Comparison of ENCODE assay signal across 26 mouse cellular contexts in genomic region chr12:104853374-104853773, GRCm38 (mm10). TPM values are rescaled to one million over a fixed set of nuclear protein-coding genes. Genes with fewer than 3 reads are reported as not detected.
DNase-seq lines count a peak whose midpoint lies in the region; ATAC-seq and TF ChIP-seq lines count a peak whose summit lies in the region.
"Had no signal": no experiment of that assay in that cellular context is flagged by ENCODE, and none has a peak within 500 bp of the region (broad histone marks: within the 10 kb centered on the region; RNA-seq: fewer than 3 reads in every experiment).

No protein-coding gene starts in this region.

- WGBS in cerebellum, adult 2 months: 89% methylated on average over 7 of the region's 7 CpGs
- WGBS in liver, adult 2 months: 69% methylated on average over 7 of the region's 7 CpGs
- 67% methylated on average over 7 of the region's 7 CpGs for WGBS in liver, postnatal 0 days (ENCODE audit: insufficient replicate concordance)

- H3K4me1 ChIP-seq in cerebellum, adult 2 months (ENCODE audit: control insufficient read depth, insufficient read depth, low read length): peaks cover 4% of the 10 kb centered on the region; the same call in 1 of the 2 replicates
- peaks cover 78% of the 10 kb centered on the region for H3K4me1 ChIP-seq in liver, adult 2 months (ENCODE audit: control insufficient read depth, insufficient read depth, low read length)
- peaks cover 19% of the 10 kb centered on the region for H3K4me1 ChIP-seq in liver, postnatal 0 days (ENCODE audit: insufficient read depth)

- no peaks in the 10 kb centered on the region for H3K9me3 ChIP-seq in liver, postnatal 0 days (ENCODE audit: low read length)
- H3K9me3 ChIP-seq: embryonic facial prominence, embryonic 13.5 days; embryonic facial prominence, embryonic 15.5 days; forebrain, embryonic 10.5 days; forebrain, embryonic 12.5 days had no signal

- TF ChIP-seq POLR2A in cerebellum, adult 2 months (IDR thresholded peaks at IDR 0.05; ENCODE audit: borderline replicate concordance, insufficient read depth, low read length): no peak
- TF ChIP-seq POLR2A in liver, adult 2 months (IDR thresholded peaks at IDR 0.05; ENCODE audit: extremely low read depth, insufficient read depth, low read length): no peak

- H3K27me3 ChIP-seq in cerebellum, adult 2 months (ENCODE audit: control insufficient read depth, insufficient read depth, low read length): no peaks in the 10 kb centered on the region
- H3K27me3 ChIP-seq in liver, adult 2 months (ENCODE audit: control insufficient read depth, insufficient read depth, low read length): no peaks in the 10 kb centered on the region
- no peaks in the 10 kb centered on the region for H3K27me3 ChIP-seq in liver, postnatal 0 days (ENCODE audit: insufficient read depth, low read length)
- H3K27me3 ChIP-seq: embryonic facial prominence, embryonic 13.5 days; embryonic facial prominence, embryonic 15.5 days; forebrain, embryonic 12.5 days; Patski had no signal

- no peak for TF ChIP-seq CTCF in cerebellum, adult 2 months (IDR thresholded peaks at IDR 0.05; ENCODE audit: borderline replicate concordance, insufficient read depth, low read depth, low read length)
- no peak for TF ChIP-seq CTCF in layer of hippocampus, adult 2 months (conservative IDR thresholded peaks at IDR 0.05)
- TF ChIP-seq CTCF in liver, adult 2 months (IDR thresholded peaks at IDR 0.05; ENCODE audit: low read depth, low read length): no peak
- no peak for TF ChIP-seq CTCF in liver, postnatal 0 days (IDR thresholded peaks at IDR 0.05; ENCODE audit: low read depth)

- TF ChIP-seq EP300 in liver, postnatal 0 days (IDR thresholded peaks at IDR 0.05; ENCODE audit: low read depth): no peak

- DNase-seq in cerebellum, postnatal 10 days: peak; percentile 61 to 78
- DNase-seq in cerebellum, adult 2 months: no peak
- no peak for DNase-seq in layer of hippocampus, adult 2 months (ENCODE audit: low spot score in 2 of 2)
- DNase-seq in layer of hippocampus, postnatal 25 days (ENCODE audit: extremely low spot score in 1 of 2, low spot score in 1 of 2): no peak
- DNase-seq in liver, adult 2 months (ENCODE audit: extremely low read depth, low read depth, low spot score): no peak
- DNase-seq in liver, postnatal 0 days: no peak
- DNase-seq: adrenal gland, adult 8-10 months; adrenal gland, postnatal 14 days; adrenal gland, postnatal 36 days; B cell, adult 2 months; cerebellum, adult 18-20 months; cerebellum, adult 9-10 months; cerebellum, postnatal 25 days; embryo, embryonic 11 days had no signal

- H3K36me3 ChIP-seq in liver, adult 2 months (ENCODE audit: control insufficient read depth, insufficient read depth, low read length): no peaks in the 10 kb centered on the region
- H3K36me3 ChIP-seq in liver, postnatal 0 days (replicated peaks; ENCODE audit: insufficient read depth, low read length): no peaks in the 10 kb centered on the region
- H3K36me3 ChIP-seq: embryonic facial prominence, embryonic 13.5 days; embryonic facial prominence, embryonic 15.5 days; forebrain, embryonic 10.5 days; forebrain, embryonic 12.5 days; G1E had no signal

- H3K4me3 ChIP-seq in cerebellum, adult 2 months (replicated peaks; ENCODE audit: insufficient read depth, low read depth, low read length): no peak overlapping the region
- no peak overlapping the region for H3K4me3 ChIP-seq in layer of hippocampus, adult 2 months
- H3K4me3 ChIP-seq in liver, adult 2 months (ENCODE audit: insufficient read depth, low read depth, low read length): no peak overlapping the region
- no peak overlapping the region for H3K4me3 ChIP-seq in liver, postnatal 0 days (ENCODE audit: low read depth, low read length)
- H3K4me3 ChIP-seq: embryonic facial prominence, embryonic 13.5 days; embryonic facial prominence, embryonic 15.5 days; erythroblast, embryonic 14.5 days; forebrain, embryonic 10.5 days; forebrain, embryonic 12.5 days had no signal

- peak overlapping the region; percentile 23; the same call in 1 of the 2 replicates for H3K9ac ChIP-seq in liver, adult 2 months (ENCODE audit: low read depth, low read length)
- H3K9ac ChIP-seq in liver, postnatal 0 days (replicated peaks): no peak overlapping the region
- H3K9ac ChIP-seq: embryonic facial prominence, embryonic 13.5 days; embryonic facial prominence, embryonic 15.5 days; forebrain, embryonic 12.5 days had no signal

- peaks cover 63% of the 10 kb centered on the region for H3K79me2 ChIP-seq in liver, adult 2 months (ENCODE audit: control insufficient read depth, insufficient read depth, low read length)

- H3K27ac ChIP-seq in cerebellum, adult 2 months (ENCODE audit: insufficient read depth, low read length): no peak overlapping the region
- peak overlapping the region; percentile 85 for H3K27ac ChIP-seq in layer of hippocampus, adult 2 months
- peak overlapping the region; percentile 84 for H3K27ac ChIP-seq in liver, adult 2 months (replicated peaks; ENCODE audit: insufficient read depth, low read depth, low read length)
- H3K27ac ChIP-seq in liver, postnatal 0 days (ENCODE audit: low read depth): no peak overlapping the region
- H3K27ac ChIP-seq: embryonic facial prominence, embryonic 13.5 days; embryonic facial prominence, embryonic 15.5 days; forebrain, embryonic 10.5 days; forebrain, embryonic 12.5 days had no signal

- H3K4me2 ChIP-seq in liver, postnatal 0 days (ENCODE audit: low read depth, low read length): no peak overlapping the region
- H3K4me2 ChIP-seq: embryonic facial prominence, embryonic 13.5 days; embryonic facial prominence, embryonic 15.5 days; forebrain, embryonic 12.5 days had no signal

- ATAC-seq in liver, postnatal 0 days: no peak
- ATAC-seq: activated CD4-positive, CD25-positive, alpha-beta regulatory T cell, adult 4 months; CD4-positive, CD25-positive, alpha-beta regulatory T cell, adult 4 months; forebrain, embryonic 14.5 days; forebrain, embryonic 16.5 days; Patski had no signal

RNA-seq across cellular contexts. Expression of gene Clmn, which starts 11.5 kb away (rescaled TPM):
- 30.6 and 32.2 TPM in 2 replicates for polyA plus RNA-seq in cerebellum, adult 2 months (2012; rRNA removed)
- total RNA-seq in layer of hippocampus, adult 2 months (2021): 100 to 1,000 TPM; 103 to 108 TPM
- total RNA-seq in layer of hippocampus, postnatal 25 days (2021): 10 to 100 TPM; 81.0 to 83.2 TPM
- total RNA-seq in liver, adult 2 months (2014; rRNA removed): 20.4 and 22.4 TPM in 2 replicates
- 12.1 and 13.7 TPM in 2 replicates for polyA plus RNA-seq in liver, adult 2 months (2012; rRNA removed)
- polyA plus RNA-seq in liver, postnatal 0 days (2015; fragmentation: Nextera tagmentation; extraction: Ambion mirVana): 1.9 and 2.5 TPM in 2 replicates
- total RNA-seq: CH12.LX had no signal
- polyA plus RNA-seq: CD4-positive, CD25-positive, alpha-beta regulatory T cell, adult 4 months; G1E had no signal

Comparison
In these comparisons a context has a peak if more than half of its experiments do, and no peak if none do; other contexts are left out.
1. DNase-seq: peak in cerebellum, postnatal 10 days (2 of 2); none in cerebellum, adult 2 months (0 of 2), layer of hippocampus, adult 2 months (0 of 2), layer of hippocampus, postnatal 25 days (0 of 2), liver, adult 2 months (single experiment) and liver, postnatal 0 days (single experiment).
2. H3K27ac ChIP-seq: peak in layer of hippocampus, adult 2 months (single experiment) and liver, adult 2 months (single experiment); none in cerebellum, adult 2 months (single experiment) and liver, postnatal 0 days (single experiment).